Mouse (Mus musculus): Measurements from ENCODE around the gene Trpm2. TPM values are rescaled to one million over a fixed set of nuclear protein-coding genes. Genes with fewer than 3 reads are reported as not detected.

Trpm2 gene
- total and polyA plus RNA-seq, 2 experiments from 2014 or later: 0.11 to 0.27 TPM

GRCm38 (mm10) chr10:78001796-78002195 lies 31.4 kb upstream of the Trpm2 start:
- TF ChIP-seq EP300 (IDR thresholded peaks at IDR 0.05; ENCODE audit: low read depth) (no peak), CTCF (IDR thresholded peaks at IDR 0.05; ENCODE audit: low read depth) (no peak)
- Histone ChIP-seq H3K4me1 (ENCODE audit: control insufficient read depth, insufficient read depth) (peaks cover 4% of the 10 kb centered on the region), H3K36me3 (replicated peaks; ENCODE audit: control insufficient read depth, insufficient read depth, low read length) (peaks cover 71% of the 10 kb centered on the region), H3K4me2 (ENCODE audit: low read depth, low read length) (no peak overlapping the region), H3K27me3 (ENCODE audit: control insufficient read depth, insufficient read depth, low read length) (no peaks in the 10 kb centered on the region), H3K4me3 (ENCODE audit: low read depth, low read length) (no peak overlapping the region), H3K27ac (ENCODE audit: low read depth) (no peak overlapping the region), H3K9me3 (replicated peaks; ENCODE audit: control insufficient read depth, low read length) (no peaks in the 10 kb centered on the region), H3K9ac (replicated peaks; ENCODE audit: low read depth, low read length) (no peak overlapping the region)
- ATAC-seq (ENCODE audit: insufficient read depth, low read depth) (no peak), DNase-seq (ENCODE audit: low spot score) (no peak)
- 80% methylated on average over 11 of the region's 11 CpGs for WGBS

- Histone ChIP-seq H3K9me3 (replicated peaks; ENCODE audit: control insufficient read depth, low read length) (no peaks in the 10 kb centered on the region), H3K27me3 (ENCODE audit: control insufficient read depth, insufficient read depth, low read length) (no peaks in the 10 kb centered on the region), H3K4me1 (ENCODE audit: control insufficient read depth, insufficient read depth) (no peaks in the 10 kb centered on the region), H3K9ac (replicated peaks; ENCODE audit: low read depth, low read length) (no peak overlapping the region), H3K4me2 (ENCODE audit: low read depth, low read length) (no peak overlapping the region), H3K27ac (ENCODE audit: low read depth) (no peak overlapping the region), H3K36me3 (replicated peaks; ENCODE audit: control insufficient read depth, insufficient read depth, low read length) (peaks cover 82% of the 10 kb centered on the region), H3K4me3 (ENCODE audit: low read depth, low read length) (no peak overlapping the region)
- TF ChIP-seq EP300 (IDR thresholded peaks at IDR 0.05; ENCODE audit: low read depth): no peak
- TF ChIP-seq CTCF (IDR thresholded peaks at IDR 0.05; ENCODE audit: low read depth): no peak
- WGBS: 89% methylated on average over 5 of the region's 5 CpGs
- DNase-seq (ENCODE audit: low spot score): no peak
- no peak for ATAC-seq (ENCODE audit: insufficient read depth, low read depth)
Observed at GRCm38 (mm10) chr10:78000200-78000599, 29.8 kb upstream of the Trpm2 start.

- Histone ChIP-seq H3K9ac (replicated peaks; ENCODE audit: low read depth, low read length) (no peak overlapping the region), H3K9me3 (replicated peaks; ENCODE audit: control insufficient read depth, low read length) (no peaks in the 10 kb centered on the region), H3K27me3 (ENCODE audit: control insufficient read depth, insufficient read depth, low read length) (no peaks in the 10 kb centered on the region), H3K4me3 (ENCODE audit: low read depth, low read length) (no peak overlapping the region), H3K27ac (ENCODE audit: low read depth) (no peak overlapping the region), H3K36me3 (replicated peaks; ENCODE audit: control insufficient read depth, insufficient read depth, low read length) (peaks cover 91% of the 10 kb centered on the region), H3K4me1 (ENCODE audit: control insufficient read depth, insufficient read depth) (no peaks in the 10 kb centered on the region), H3K4me2 (ENCODE audit: low read depth, low read length) (no peak overlapping the region)
- no peak for TF ChIP-seq CTCF (IDR thresholded peaks at IDR 0.05; ENCODE audit: low read depth)
- no peak for TF ChIP-seq EP300 (IDR thresholded peaks at IDR 0.05; ENCODE audit: low read depth)
- ATAC-seq (ENCODE audit: insufficient read depth, low read depth) (no peak), DNase-seq (ENCODE audit: low spot score) (no peak)
- 60% methylated on average over 3 of the region's 3 CpGs for WGBS
Observed at GRCm38 (mm10) chr10:77995639-77996038, 25.3 kb upstream of the Trpm2 start.

GRCm38 (mm10) chr10:77985775-77986174 lies 15.4 kb upstream of the Trpm2 start:
- Histone ChIP-seq H3K9me3 (replicated peaks; ENCODE audit: control insufficient read depth, low read length) (no peaks in the 10 kb centered on the region), H3K27ac (ENCODE audit: low read depth) (no peak overlapping the region), H3K36me3 (replicated peaks; ENCODE audit: control insufficient read depth, insufficient read depth, low read length) (peaks cover 42% of the 10 kb centered on the region), H3K4me3 (ENCODE audit: low read depth, low read length) (no peak overlapping the region), H3K4me1 (ENCODE audit: control insufficient read depth, insufficient read depth) (no peaks in the 10 kb centered on the region), H3K9ac (replicated peaks; ENCODE audit: low read depth, low read length) (no peak overlapping the region), H3K27me3 (ENCODE audit: control insufficient read depth, insufficient read depth, low read length) (no peaks in the 10 kb centered on the region), H3K4me2 (ENCODE audit: low read depth, low read length) (no peak overlapping the region)
- ATAC-seq (ENCODE audit: insufficient read depth, low read depth): no peak
- 70% methylated on average over 5 of the region's 5 CpGs for WGBS
- DNase-seq (ENCODE audit: low spot score): no peak
- TF ChIP-seq CTCF (IDR thresholded peaks at IDR 0.05; ENCODE audit: low read depth) (no peak), EP300 (IDR thresholded peaks at IDR 0.05; ENCODE audit: low read depth) (no peak)

- Histone ChIP-seq H3K36me3 (replicated peaks; ENCODE audit: control insufficient read depth, insufficient read depth, low read length) (peaks cover 31% of the 10 kb centered on the region), H3K4me3 (ENCODE audit: low read depth, low read length) (no peak overlapping the region), H3K27me3 (ENCODE audit: control insufficient read depth, insufficient read depth, low read length) (no peaks in the 10 kb centered on the region), H3K4me2 (ENCODE audit: low read depth, low read length) (no peak overlapping the region), H3K9me3 (replicated peaks; ENCODE audit: control insufficient read depth, low read length) (no peaks in the 10 kb centered on the region), H3K9ac (replicated peaks; ENCODE audit: low read depth, low read length) (no peak overlapping the region; the same call in 1 of the 2 replicates), H3K27ac (ENCODE audit: low read depth) (no peak overlapping the region), H3K4me1 (ENCODE audit: control insufficient read depth, insufficient read depth) (no peaks in the 10 kb centered on the region)
- TF ChIP-seq CTCF (IDR thresholded peaks at IDR 0.05; ENCODE audit: low read depth): peak; percentile 94
- no peak for TF ChIP-seq EP300 (IDR thresholded peaks at IDR 0.05; ENCODE audit: low read depth)
- DNase-seq (ENCODE audit: low spot score) (peak; percentile 88), ATAC-seq (ENCODE audit: insufficient read depth, low read depth) (peak; percentile 84)
- WGBS: 1% methylated on average over 4 of the region's 4 CpGs
Observed at GRCm38 (mm10) chr10:77984660-77985059, 14.3 kb upstream of the Trpm2 start.

Measured in heart, postnatal 0 days (tissue).